Mouse (Mus musculus): ENCODE results near the gene Faim.

- TF ChIP-seq CTCF (IDR thresholded peaks at IDR 0.05; ENCODE audit: extremely low read depth, insufficient read length, insufficient replicate concordance, low read depth, low read length) (no peak), POLR2A (IDR thresholded peaks at IDR 0.05; ENCODE audit: low read depth, low read length) (no peak)
Observed at GRCm38 (mm10) chr9:99009898-99010199, 23.7 kb downstream of the Faim start.
